Mouse (Mus musculus) liver, embryonic 15.5 days (tissue): ENCODE measurements around the gene Dync1i1. TPM values are rescaled to one million over a fixed set of nuclear protein-coding genes. Genes with fewer than 3 reads are reported as not detected.

Experiments
- ATAC-seq: fragments of 200-750 bp; cut with Nextera tagmentation; 2 replicates; pipeline ENCODE4 v1.8.0; 2017; ENCODE audit warnings: moderate number of reproducible peaks, mild to moderate bottlenecking, moderate library complexity; ENCODE audit not compliant: insufficient read depth
- H3K27ac ChIP-seq: fragments of 300-500 bp; sonication (generic); replicated peaks from 2 replicates; pipeline ENCODE4 v1.5.1; 2015; ENCODE audit warnings: mild to moderate bottlenecking, inconsistent platforms
- H3K27me3 ChIP-seq: fragments of 300-500 bp; sonication (generic); 2 replicates; pipeline ENCODE4 v1.6.1; 2015; ENCODE audit warnings: mild to moderate bottlenecking, inconsistent platforms
- H3K36me3 ChIP-seq: fragments of 300-500 bp; sonication (generic); replicated peaks from 2 replicates; pipeline ENCODE4 v1.6.1; 2015; ENCODE audit warnings: moderate library complexity, mild to moderate bottlenecking, inconsistent platforms
- H3K4me1 ChIP-seq: fragments of 300-500 bp; sonication (generic); replicated peaks from 2 replicates; pipeline ENCODE4 v1.6.1; 2015; ENCODE audit warnings: inconsistent platforms
- H3K4me2 ChIP-seq: fragments of 300-500 bp; sonication (generic); 2 replicates; pipeline ENCODE4 v1.6.1; 2015; ENCODE audit warnings: moderate library complexity, mild to moderate bottlenecking, inconsistent platforms
- H3K4me3 ChIP-seq: fragments of 300-500 bp; sonication (generic); replicated peaks from 2 replicates; pipeline ENCODE4 v1.5.1; 2015; ENCODE audit warnings: mild to moderate bottlenecking, inconsistent platforms
- H3K9ac ChIP-seq: fragments of 300-500 bp; sonication (generic); 2 replicates; pipeline ENCODE4 v1.6.1; 2015; ENCODE audit warnings: moderate library complexity, mild to moderate bottlenecking, inconsistent platforms
- H3K9me3 ChIP-seq: fragments of 300-500 bp; sonication (generic); replicated peaks from 2 replicates; pipeline ENCODE4 v1.6.1; 2016; ENCODE audit warnings: inconsistent platforms
- WGBS: fragments of 180-500 bp; shearing (Covaris S2); methylation state at CpG from one replicate; pipeline ENCODE4 v1.1.7; 2015; ENCODE audit warnings: mixed read lengths; ENCODE audit not compliant: insufficient replicate concordance; 5-methylcytosine and 5-hydroxymethylcytosine counted together
- polyA plus RNA-seq: library from polyadenylated mRNA; unstranded; fragments of >200 nt; fragmentation: Nextera tagmentation; extraction: Ambion mirVana; gene quantifications from 2 replicates; pipeline ENCODE4 v1.2.1, GENCODE M21; 2015

The Dync1i1 gene
- polyA plus RNA-seq, 1 experiment from 2014 or later, result 0.07 TPM

- H3K4me2 ChIP-seq, result no peak overlapping the region
- H3K36me3 ChIP-seq, result no peaks in the 10 kb centered on the region
- H3K27me3 ChIP-seq, result peaks cover 3% of the 10 kb centered on the region
- 58% methylated on average over 2 of the region's 2 CpGs for WGBS
- H3K9me3 ChIP-seq, result no peaks in the 10 kb centered on the region
- no peak for ATAC-seq
- no peak overlapping the region for H3K9ac ChIP-seq
- no peaks in the 10 kb centered on the region for H3K4me1 ChIP-seq
- no peak overlapping the region for H3K4me3 ChIP-seq
- H3K27ac ChIP-seq, result no peak overlapping the region
Measured at GRCm38 (mm10) chr6:6011364-6011763, 285.9 kb downstream of the Dync1i1 start.

GRCm38 (mm10) chr6:6015616-6016015, 290.2 kb downstream of the Dync1i1 start:
- no peak overlapping the region for H3K4me2 ChIP-seq
- ATAC-seq, result no peak
- 36% methylated on average over 15 of the region's 15 CpGs for WGBS

GRCm38 (mm10) chr6:6016931-6017330, 291.5 kb downstream of the Dync1i1 start:
- no peak for ATAC-seq
- H3K4me1 ChIP-seq, result no peaks in the 10 kb centered on the region
- 58% methylated on average over 9 of the region's 9 CpGs for WGBS
- H3K4me3 ChIP-seq, result no peak overlapping the region
- no peaks in the 10 kb centered on the region for H3K27me3 ChIP-seq
- no peak overlapping the region for H3K4me2 ChIP-seq
- H3K27ac ChIP-seq, result no peak overlapping the region
- H3K9ac ChIP-seq, result no peak overlapping the region
- no peaks in the 10 kb centered on the region for H3K36me3 ChIP-seq
- no peaks in the 10 kb centered on the region for H3K9me3 ChIP-seq

More at GRCm38 (mm10) chr6:6015616-6016015, 290.2 kb downstream of the Dync1i1 start:
- Histone ChIP-seq H3K36me3 (no peaks in the 10 kb centered on the region), H3K27me3 (no peaks in the 10 kb centered on the region), H3K9ac (no peak overlapping the region), H3K9me3 (no peaks in the 10 kb centered on the region), H3K4me3 (no peak overlapping the region), H3K4me1 (no peaks in the 10 kb centered on the region), H3K27ac (no peak overlapping the region)

GRCm38 (mm10) chr6:6023976-6024375, 298.5 kb downstream of the Dync1i1 start:
- H3K4me3 ChIP-seq, result no peak overlapping the region
- ATAC-seq, result no peak
- H3K27me3 ChIP-seq, result no peaks in the 10 kb centered on the region
- H3K4me1 ChIP-seq, result no peaks in the 10 kb centered on the region
- H3K9me3 ChIP-seq, result no peaks in the 10 kb centered on the region
- no peak overlapping the region for H3K4me2 ChIP-seq
- no peak overlapping the region for H3K27ac ChIP-seq
- no peaks in the 10 kb centered on the region for H3K36me3 ChIP-seq
- 49% methylated on average over 6 of the region's 6 CpGs for WGBS
- H3K9ac ChIP-seq, result no peak overlapping the region

- no peaks in the 10 kb centered on the region for H3K36me3 ChIP-seq
- no peak overlapping the region for H3K9ac ChIP-seq
- H3K27me3 ChIP-seq, result no peaks in the 10 kb centered on the region
- no peak overlapping the region for H3K27ac ChIP-seq
- WGBS, result 73% methylated on average over 6 of the region's 6 CpGs
- no peak overlapping the region for H3K4me3 ChIP-seq
- no peak overlapping the region for H3K4me2 ChIP-seq
- H3K4me1 ChIP-seq, result no peaks in the 10 kb centered on the region
- ATAC-seq, result no peak
- H3K9me3 ChIP-seq, result no peaks in the 10 kb centered on the region
Measured at GRCm38 (mm10) chr6:6027664-6028063, 302.2 kb downstream of the Dync1i1 start.

GRCm38 (mm10) chr6:6038773-6039550, 313.5 kb downstream of the Dync1i1 start:
- no peak for ATAC-seq
- Histone ChIP-seq H3K4me2 (no peak overlapping the region), H3K4me1 (no peaks in the 10 kb centered on the region), H3K36me3 (0 out of 2 replicates have a peak, but pooled peaks cover 3% of the 10 kb centered on the region), H3K9me3 (no peaks in the 10 kb centered on the region), H3K4me3 (no peak overlapping the region), H3K27ac (no peak overlapping the region), H3K27me3 (no peaks in the 10 kb centered on the region), H3K9ac (no peak overlapping the region)
- WGBS, result 71% methylated on average over 18 of the region's 18 CpGs

- ATAC-seq, result 0 out of 2 replicates have a peak, but pooled peaks have one; percentile 37
- H3K9ac ChIP-seq, result no peak overlapping the region
- H3K4me3 ChIP-seq, result no peak overlapping the region
- no peaks in the 10 kb centered on the region for H3K9me3 ChIP-seq
- 0 out of 2 replicates have a peak, but pooled peaks cover 3% of the 10 kb centered on the region for H3K4me1 ChIP-seq
- H3K4me2 ChIP-seq, result no peak overlapping the region
- H3K36me3 ChIP-seq, result no peaks in the 10 kb centered on the region
- no peak overlapping the region for H3K27ac ChIP-seq
- no peaks in the 10 kb centered on the region for H3K27me3 ChIP-seq
- WGBS, result 27% methylated on average over 12 of the region's 12 CpGs
Measured at GRCm38 (mm10) chr6:6046729-6047424, 321.4 kb downstream of the Dync1i1 start.

GRCm38 (mm10) chr6:6052696-6053095, 327.3 kb downstream of the Dync1i1 start:
- Histone ChIP-seq H3K9ac (no peak overlapping the region), H3K27me3 (no peaks in the 10 kb centered on the region), H3K27ac (no peak overlapping the region), H3K36me3 (no peaks in the 10 kb centered on the region), H3K4me1 (no peaks in the 10 kb centered on the region), H3K9me3 (no peaks in the 10 kb centered on the region), H3K4me3 (no peak overlapping the region), H3K4me2 (no peak overlapping the region)
- 46% methylated on average over 11 of the region's 11 CpGs for WGBS
- ATAC-seq, result no peak

- Histone ChIP-seq H3K4me1 (no peaks in the 10 kb centered on the region), H3K27ac (no peak overlapping the region), H3K36me3 (no peaks in the 10 kb centered on the region), H3K9me3 (no peaks in the 10 kb centered on the region), H3K4me2 (no peak overlapping the region), H3K4me3 (no peak overlapping the region), H3K27me3 (no peaks in the 10 kb centered on the region), H3K9ac (no peak overlapping the region)
- no peak for ATAC-seq
- 56% methylated on average over 3 of the region's 3 CpGs for WGBS
Measured at GRCm38 (mm10) chr6:6053946-6054345, 328.5 kb downstream of the Dync1i1 start.

- no peak overlapping the region for H3K27ac ChIP-seq
- 78% methylated on average over 3 of the region's 3 CpGs for WGBS
- no peak overlapping the region for H3K4me2 ChIP-seq
- H3K4me1 ChIP-seq, result no peaks in the 10 kb centered on the region
- H3K27me3 ChIP-seq, result no peaks in the 10 kb centered on the region
- no peaks in the 10 kb centered on the region for H3K9me3 ChIP-seq
- H3K36me3 ChIP-seq, result no peaks in the 10 kb centered on the region
- H3K4me3 ChIP-seq, result no peak overlapping the region
- H3K9ac ChIP-seq, result no peak overlapping the region
- ATAC-seq, result no peak
Measured at GRCm38 (mm10) chr6:6058548-6058947, 333.1 kb downstream of the Dync1i1 start.

GRCm38 (mm10) chr6:6067201-6067600, 341.8 kb downstream of the Dync1i1 start:
- Histone ChIP-seq H3K27me3 (no peaks in the 10 kb centered on the region), H3K27ac (no peak overlapping the region), H3K4me1 (0 out of 2 replicates have a peak, but pooled peaks cover 3% of the 10 kb centered on the region), H3K4me2 (no peak overlapping the region), H3K4me3 (no peak overlapping the region), H3K36me3 (no peaks in the 10 kb centered on the region), H3K9me3 (no peaks in the 10 kb centered on the region), H3K9ac (no peak overlapping the region)
- WGBS, result 60% methylated on average over 6 of the region's 6 CpGs
- ATAC-seq, result no peak
